Mouse (Mus musculus) gastrocnemius, postnatal 10 days (tissue): ENCODE measurements around the gene Cant1. TPM values are rescaled to one million over a fixed set of nuclear protein-coding genes. Genes with fewer than 3 reads are reported as not detected.

Source experiments
- DNase-seq: peaks from one replicate; pipeline ENCODE4 v3.0.0; 2021; ENCODE audit warnings: mixed read lengths
- total RNA-seq, 2 experiments: library from RNA; stranded (reverse); gene quantifications; 2 replicates each; pipeline ENCODE4 v1.2.3; 2021

The Cant1 gene
- total RNA-seq, 2 experiments from 2014 or later: 13.1 to 14.9 TPM

- DNase-seq: no peak
Measured at GRCm38 (mm10) chr11:118430291-118430885, 11.5 kb upstream of the Cant1 start.

- DNase-seq: no peak
Measured at GRCm38 (mm10) chr11:118428944-118429709, 10.2 kb upstream of the Cant1 start.

DNA sequence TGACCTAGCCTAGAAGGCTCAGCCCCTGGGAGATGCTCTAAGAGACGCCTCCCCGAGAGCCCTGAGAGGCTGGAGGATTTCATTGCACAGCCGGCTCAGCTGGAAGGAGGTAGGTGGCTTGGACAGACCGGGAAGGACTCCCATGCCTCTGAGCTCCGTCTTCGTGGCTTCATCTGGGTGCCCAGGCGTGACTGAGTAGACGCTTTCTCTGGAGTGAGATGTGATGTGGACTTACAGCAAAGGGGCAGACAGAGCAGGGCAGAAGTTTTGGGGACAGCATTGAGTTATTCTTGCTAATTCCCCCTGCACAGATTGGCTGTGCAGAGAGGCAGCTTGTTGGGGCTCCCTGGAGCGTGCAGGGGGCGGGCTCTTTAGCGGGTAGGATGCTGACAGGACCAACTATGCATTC is 9.6 kb upstream of the Cant1 start:
- peak; percentile 42 for DNase-seq

DNA sequence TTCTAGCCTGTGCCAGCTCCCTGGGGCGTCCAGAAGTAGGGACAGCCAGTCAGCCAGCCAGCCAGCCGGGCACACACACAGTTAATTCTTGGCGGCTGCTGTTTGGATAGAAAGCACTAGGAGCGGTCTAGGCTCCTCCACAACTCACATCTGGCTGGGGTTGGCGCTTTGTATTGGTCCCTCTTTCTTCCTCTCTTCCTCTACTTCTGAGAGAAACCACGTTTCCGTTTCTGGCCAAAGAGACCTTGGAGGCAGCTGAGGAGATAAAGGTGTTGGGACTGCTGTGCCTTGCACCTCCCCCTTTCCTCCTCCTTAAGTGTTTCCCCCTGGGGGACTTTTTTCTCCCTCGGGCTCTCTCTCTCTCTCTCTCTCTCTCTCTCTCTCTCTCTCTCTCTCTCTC is 9.1 kb upstream of the Cant1 start, which contains the start of gene C1qtnf1:
TSS of gene C1qtnf1 (plus strand) at position 218 of the 400 bp plus-strand sequence.
- DNase-seq: no peak

- DNase-seq: no peak
Measured at GRCm38 (mm10) chr11:118427266-118427779, 8.4 kb upstream of the Cant1 start.

DNA sequence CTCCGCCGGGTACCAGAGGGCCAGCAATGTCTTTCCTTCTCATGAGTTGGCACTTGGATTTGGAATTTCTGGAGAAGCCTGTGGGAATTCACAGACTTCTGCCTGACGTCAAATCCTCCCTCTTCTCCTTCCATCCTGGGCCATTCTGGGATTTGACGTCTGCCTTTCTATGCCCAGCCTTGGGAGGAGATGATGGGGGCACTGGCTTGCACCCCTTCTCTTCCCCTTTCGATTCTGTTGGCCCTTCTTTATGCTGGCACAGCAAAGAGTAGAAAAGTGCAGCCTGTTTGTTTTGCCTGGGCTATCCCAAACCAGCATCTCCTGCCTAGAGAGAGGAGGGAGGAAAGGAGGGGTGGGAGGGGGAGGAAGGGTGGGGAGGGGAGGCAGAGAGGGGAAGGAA is 7.9 kb upstream of the Cant1 start:
- no peak for DNase-seq

- no peak for DNase-seq
Measured at GRCm38 (mm10) chr11:118424621-118425335, 5.9 kb upstream of the Cant1 start.

DNA sequence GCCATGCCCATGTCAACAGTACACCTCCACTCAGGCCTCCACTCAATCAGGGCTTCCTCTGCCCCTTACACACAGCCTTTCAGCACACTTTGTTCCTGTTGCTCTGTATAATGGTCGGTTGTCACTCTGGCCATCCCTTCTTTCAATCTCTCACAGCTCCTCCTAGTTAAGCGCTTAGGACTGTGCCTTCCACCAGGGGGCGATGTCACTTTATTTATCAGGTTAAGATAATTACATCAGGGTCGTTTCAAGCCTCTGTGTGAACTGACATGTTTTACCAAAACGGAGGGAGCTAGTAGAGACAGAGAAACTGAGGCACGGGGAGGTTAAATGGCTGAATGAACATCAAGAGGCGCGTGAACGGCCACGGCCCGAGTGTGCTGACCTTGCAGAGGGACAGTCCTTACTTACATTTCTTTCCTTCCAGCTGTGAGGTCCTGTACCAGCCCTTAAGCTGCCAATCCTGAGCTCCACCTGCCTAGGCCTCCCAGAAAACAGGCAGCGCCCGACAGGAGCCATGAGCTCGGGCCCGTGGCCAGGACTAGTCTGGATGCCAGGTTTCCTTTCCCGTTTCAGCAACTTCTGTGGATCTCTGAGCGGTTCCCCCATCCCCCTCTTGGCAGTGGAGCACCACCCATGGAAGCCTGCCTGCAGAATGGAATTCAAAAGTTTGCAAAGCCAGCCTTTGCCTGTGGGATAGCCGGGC is 4.5 kb upstream of the Cant1 start:
- peak; percentile 89 for DNase-seq

DNA sequence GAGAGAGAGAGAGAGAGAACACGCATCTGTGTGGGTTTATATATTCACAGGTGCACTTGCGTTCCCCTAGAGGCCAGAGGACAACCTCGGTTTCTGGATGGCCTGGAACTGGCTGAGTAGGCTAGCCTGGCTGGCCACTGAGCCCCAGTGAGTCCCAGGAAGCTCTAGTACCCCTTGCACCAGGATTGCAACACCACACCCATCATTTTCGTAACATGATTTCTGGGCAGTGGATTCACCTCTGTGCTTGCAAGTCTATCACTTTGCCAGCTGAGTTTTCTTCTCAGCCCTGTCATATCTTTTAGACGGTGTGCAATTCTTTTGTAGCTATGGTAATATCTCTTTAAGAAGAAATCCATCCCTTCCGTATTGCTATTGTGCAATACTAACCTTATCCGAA is 1.4 kb upstream of the Cant1 start:
- no peak for DNase-seq

DNA sequence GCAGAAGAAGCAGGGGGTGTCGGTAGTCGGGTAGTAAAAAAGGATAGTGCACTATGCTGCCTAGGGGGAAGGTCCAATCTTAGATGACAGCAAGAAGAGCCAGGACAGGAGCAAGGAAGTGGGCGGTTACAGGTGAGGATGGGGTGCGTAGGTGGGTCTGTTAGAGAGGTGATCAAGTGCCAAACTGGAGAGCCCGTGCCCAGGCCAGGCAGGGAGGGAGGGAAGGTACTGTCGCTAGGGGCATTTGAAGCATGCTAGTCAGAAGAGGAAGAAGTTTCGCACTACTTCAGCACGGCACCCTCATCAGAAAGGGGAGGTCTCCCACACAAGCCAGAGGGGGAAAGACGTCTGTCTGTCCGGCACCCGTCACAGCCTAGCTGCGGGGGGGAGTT is 448 bp downstream of the Cant1 start:
- DNase-seq: no peak

GRCm38 (mm10) chr11:118417496-118417895 is 1.4 kb downstream of the Cant1 start:
- no peak for DNase-seq

DNA sequence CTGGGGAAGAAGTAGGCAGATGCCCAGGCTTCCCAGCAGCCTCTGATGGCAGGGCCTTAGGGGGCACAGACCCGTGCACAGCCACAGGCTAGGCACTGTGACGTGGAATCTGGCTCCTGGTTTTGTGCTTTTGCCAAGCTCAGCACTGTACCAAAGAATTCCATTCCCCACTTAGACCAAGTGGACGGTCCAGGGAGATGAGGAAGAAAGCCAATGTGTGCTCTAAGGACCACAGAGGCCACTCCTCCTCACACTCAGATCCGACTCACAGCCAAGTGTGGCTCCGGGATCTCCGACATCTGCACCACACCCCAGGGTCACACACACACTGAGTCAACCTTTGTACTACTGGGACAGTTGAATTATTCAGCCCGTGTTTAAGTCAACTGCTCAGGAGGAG is 2.8 kb downstream of the Cant1 start:
- DNase-seq: peak; percentile 39

- no peak for DNase-seq
Measured at GRCm38 (mm10) chr11:118415630-118416029, 3.3 kb downstream of the Cant1 start.

GRCm38 (mm10) chr11:118414270-118414669 is 4.6 kb downstream of the Cant1 start:
- no peak for DNase-seq

- no peak for DNase-seq
Measured at GRCm38 (mm10) chr11:118413055-118413454, 5.8 kb downstream of the Cant1 start.

GRCm38 (mm10) chr11:118412601-118413000 is 6.3 kb downstream of the Cant1 start:
- no peak for DNase-seq

- no peak for DNase-seq
Measured at GRCm38 (mm10) chr11:118411271-118411670, 7.6 kb downstream of the Cant1 start.

DNA sequence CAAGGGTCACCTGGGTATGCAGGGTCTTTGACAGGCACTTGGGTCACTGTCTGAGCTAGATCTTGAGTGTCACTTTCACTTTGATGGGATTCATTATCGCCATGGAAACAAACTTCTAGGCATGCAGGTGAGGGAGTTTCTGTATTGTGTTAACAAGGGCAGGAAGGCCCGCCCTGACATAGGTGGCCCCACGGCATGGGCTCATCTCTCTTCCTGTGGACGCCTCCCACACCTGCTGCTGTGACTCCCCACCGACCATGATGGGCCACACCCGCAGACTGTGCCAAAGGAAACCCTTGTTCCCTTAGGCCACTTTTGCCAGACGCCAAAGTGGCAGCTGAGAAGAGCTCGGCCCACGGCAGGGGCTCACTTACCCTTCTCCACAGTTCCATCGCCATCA is 8.4 kb downstream of the Cant1 start:
- no peak for DNase-seq

- no peak for DNase-seq
Measured at GRCm38 (mm10) chr11:118410073-118410444, 8.8 kb downstream of the Cant1 start.

- DNase-seq: no peak
Measured at GRCm38 (mm10) chr11:118409106-118410072, 9.5 kb downstream of the Cant1 start.

GRCm38 (mm10) chr11:118408051-118408740 is 10.7 kb downstream of the Cant1 start:
- DNase-seq: no peak
